Mouse (Mus musculus): ENCODE results near the gene Spata20.

GRCm38 (mm10) chr11:94456347-94456746, 29.6 kb downstream of the Spata20 start:
- TF ChIP-seq HCFC1 (IDR thresholded peaks at IDR 0.05; ENCODE audit: borderline replicate concordance, insufficient read depth, low read length) (no peak), ZNF384 (IDR thresholded peaks at IDR 0.05; ENCODE audit: low read depth, low read length) (no peak)
